Mouse (Mus musculus) layer of hippocampus, postnatal 25 days (tissue): ENCODE measurements at regions not wholly inside any gene's neighbourhood (a gene's known extent, or its start where the extent isn't known, plus 50 kb on each side); places are given as distances from the start of the nearest gene placed in this dataset.

ENCODE experiments used
- DNase-seq, 2 experiments: peaks; one replicate each; pipeline ENCODE4 v3.0.0; 2022; ENCODE audit warnings: mixed read lengths in 2 of 2, low spot score in 1 of 2; ENCODE audit errors: extremely low spot score in 1 of 2

DNA sequence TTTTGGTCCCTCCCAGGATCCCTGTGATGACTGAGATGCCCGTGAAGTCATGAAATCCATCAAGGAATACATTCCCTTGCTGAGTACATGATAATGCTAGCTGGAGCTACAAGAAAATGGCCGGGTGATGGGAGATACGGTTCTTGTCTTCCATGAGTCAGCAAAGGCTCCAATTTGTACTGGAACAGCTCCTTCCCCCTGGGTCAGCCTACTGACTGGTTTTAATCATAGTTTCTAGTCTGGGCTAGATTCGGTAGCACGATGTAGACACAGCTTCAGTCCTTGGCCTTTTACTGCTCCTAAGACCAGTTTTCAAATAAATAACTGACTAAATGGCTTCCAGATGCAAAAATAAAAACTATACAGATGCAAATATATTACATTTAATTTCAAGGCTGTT is 557.5 kb downstream of the Epha4 start:
- DNase-seq, result no peak

DNA sequence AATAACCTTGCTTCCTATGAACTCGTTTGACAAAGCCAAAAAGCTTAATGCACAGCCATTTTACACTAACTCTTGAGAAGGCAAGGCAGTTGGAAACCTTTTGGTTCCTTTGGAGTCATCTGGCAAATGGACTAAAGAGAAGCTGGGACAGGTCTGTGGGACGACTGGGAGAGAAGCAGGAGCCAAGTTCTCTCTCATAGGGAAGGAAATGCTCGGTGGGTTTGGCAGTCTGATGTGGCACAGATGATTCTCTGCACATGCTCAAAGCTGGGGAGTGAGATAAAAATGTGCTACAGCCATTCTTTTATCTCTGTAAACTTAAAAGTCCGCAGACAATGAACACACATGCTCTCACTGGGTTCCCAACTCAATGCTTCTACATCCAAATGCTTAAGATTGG is 556.2 kb downstream of the Epha4 start:
- no peak for DNase-seq

DNA sequence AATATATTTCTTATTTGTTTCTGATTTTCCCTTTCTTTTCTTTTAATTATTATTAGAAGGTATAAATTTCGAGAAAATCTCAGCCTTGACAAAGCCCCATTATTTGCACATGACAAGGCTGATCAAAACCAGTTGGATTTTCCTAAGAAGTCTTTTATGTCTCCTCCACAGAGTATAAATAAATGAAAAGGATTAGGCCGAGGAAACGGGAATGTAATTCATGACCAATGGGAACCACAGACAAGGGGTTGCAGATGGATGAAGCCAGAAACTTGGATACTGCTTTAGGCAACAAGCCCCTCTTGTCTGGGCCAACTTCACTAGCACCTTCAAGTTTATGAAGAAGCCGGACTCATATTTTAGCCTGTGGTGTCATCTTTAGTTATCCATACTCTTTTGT is 542.4 kb downstream of the Epha4 start:
- DNase-seq, result no peak

DNA sequence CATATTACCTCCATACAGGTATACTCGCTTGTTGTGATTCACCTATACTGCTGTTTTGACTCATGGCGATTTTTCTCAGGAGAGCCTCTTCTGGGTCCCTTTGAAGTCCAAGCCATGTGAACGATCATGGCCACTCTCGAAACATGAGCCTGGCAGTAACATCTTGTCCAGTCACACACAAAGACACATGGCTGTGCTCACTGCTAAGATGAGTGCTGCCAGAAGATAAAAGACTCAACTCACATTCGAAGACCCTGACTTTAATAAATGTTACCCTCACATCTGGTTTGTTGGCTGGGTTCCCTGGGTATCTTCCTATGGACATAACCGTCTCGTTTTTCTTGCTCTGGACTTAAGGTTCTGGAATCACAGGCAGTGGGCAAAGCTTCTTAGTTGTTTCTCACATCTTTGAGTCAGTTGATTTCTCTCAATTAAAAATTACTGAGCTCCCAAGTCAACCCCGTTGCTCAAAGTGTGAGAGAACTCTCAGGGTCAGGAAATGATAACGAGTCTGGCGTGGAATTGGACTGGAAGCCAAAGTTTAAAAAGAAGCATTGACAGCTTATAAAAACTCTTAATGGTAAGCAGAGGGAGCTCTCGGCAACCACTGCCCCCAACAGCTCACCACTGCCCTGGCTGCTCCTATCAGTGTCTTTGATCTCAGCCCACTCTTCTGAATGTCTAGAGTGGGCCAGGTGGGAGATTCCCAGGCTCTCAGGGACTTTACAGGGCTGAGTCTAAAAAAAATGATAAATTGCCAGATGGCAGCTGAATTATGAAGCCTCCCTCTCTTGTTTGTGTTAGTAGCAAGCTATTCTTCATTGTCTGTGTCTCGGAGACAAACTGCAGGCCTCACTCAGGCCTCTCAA is 539.6 kb downstream of the Epha4 start:
- DNase-seq, result no peak

DNA sequence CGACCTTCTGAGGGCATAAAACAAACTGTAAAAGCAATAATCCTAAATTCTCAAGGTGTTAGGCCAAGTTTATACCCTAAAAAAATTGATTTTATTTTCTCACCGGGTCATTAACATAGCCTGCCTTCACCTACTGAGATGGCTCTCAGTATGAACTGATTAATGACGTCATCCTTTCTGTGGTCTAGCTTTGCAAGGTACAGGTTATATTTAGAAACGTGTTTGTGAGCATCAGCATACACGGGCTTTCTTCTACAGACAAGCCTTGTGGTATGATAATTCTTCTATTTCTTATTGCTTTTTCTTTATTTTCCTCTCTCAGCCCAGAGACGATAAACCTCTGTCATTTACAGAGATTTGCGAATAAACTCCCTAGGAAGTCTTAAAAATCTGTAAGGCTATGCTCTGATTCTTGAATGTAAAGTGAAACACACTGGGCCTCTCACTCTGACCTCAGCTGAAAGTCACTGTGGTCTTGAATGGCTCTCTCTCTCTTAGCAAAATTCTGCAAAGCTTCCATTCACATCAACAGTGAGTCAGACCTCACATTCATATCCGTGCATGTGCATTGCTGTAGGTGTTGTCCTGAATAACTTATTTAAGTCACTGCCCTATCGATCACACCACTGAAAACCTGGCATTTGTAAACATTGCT is 534.3 kb downstream of the Epha4 start:
- DNase-seq, result no peak

DNA sequence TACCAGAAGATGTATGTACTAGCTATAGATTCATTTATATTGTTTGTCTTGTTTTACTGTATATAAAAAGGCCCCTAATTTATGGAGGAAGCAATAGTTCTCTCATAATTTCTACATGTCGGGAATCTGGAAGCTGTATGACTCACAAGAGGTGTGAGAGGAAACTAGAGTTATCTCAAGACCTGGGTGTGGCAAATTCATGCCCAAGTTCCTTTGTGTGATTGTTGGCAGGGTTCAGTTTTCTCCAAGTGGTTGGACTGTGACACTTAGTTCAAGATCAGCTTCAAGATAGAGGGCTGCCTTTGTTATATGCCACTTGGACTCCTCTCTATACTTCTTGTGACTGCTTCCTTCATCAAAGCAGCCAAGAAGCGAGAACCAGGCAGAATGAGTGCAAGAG is 521.1 kb downstream of the Epha4 start:
- no peak for DNase-seq

DNA sequence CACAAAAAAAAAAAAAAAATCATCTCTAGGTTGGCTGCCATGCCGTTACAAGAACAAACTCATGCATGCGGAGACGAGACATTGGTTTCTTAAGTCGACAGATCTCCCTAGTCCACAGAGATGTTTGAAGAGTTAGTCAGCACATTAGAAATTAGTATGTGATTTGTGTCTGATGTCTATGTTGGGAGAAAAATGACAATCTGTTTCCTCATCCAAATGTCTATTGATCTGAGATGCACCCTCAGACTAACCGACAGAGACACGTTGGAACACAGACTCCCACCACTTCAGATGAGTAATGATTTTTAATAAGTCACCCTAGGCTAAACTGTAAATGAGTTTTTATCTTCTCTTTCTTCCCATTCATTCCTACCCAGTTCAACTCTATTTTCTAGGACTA is 506.9 kb downstream of the Epha4 start:
- no peak for DNase-seq

DNA sequence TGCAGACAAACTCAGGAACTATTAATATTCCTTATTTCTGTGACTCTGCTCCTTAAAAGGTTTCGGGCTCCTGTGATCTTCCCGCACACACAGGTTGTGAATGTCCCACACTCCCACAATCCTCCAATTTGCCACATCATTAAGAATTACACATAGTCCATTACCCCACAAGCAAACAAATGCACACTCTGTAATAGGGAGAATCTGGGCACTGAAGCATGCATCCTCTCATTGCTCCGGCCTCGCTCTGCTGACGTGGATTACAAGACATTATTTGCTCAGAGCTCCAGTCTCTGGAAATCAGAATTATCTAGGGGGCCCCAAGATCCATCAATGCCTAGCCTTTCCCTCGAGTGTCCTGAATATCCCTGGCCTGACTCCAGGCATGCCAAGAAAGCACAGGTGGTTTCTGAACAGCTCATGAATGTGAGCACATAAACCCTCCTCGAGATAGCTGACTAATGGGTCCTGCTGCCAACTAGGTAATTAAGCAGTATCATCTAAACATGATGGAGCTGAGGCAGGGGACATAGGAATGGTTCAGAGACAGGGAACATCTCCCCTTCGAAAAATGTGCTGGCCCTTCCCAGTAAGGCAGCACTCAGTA is 504.2 kb downstream of the Epha4 start:
- no peak for DNase-seq

DNA sequence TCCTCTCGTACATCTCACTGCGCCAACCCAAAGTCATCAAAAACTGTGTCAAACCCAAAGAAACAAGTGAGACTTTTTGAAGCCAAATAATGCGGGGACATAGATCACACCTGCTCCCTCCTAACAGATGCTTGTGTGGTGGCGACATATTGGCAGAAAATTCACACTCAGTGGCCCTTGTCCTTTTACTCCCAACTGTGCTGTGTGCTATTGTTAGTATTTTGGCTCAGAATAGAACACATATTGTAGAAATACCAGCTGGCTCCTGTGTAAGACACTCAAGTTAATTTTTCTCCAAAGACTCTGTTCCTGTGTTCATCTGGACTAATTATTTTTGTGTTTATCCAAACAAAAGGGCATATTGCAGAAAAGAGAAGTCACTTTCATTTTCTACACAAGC is 487.2 kb downstream of the Epha4 start:
- DNase-seq, result no peak

DNA sequence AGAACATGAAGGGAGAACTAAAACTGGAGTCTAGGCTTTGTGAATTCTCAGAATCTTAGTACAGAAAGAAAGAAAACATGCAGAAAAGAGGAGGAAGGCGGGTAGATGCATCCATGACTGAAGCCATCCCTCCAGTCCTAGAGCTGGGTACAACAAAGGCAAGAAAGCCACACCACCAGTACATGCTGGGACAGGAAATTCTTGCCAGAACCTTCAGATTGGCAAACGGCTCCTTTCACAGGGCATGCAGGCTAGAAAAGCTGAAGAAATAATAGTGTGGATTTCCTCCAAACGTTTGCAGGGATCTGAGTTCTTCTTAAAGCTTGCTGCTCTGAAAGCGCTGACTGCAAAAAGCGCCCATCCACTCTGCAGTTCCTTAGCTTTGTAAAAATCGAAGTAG is 486.7 kb downstream of the Epha4 start:
- no peak for DNase-seq

DNA sequence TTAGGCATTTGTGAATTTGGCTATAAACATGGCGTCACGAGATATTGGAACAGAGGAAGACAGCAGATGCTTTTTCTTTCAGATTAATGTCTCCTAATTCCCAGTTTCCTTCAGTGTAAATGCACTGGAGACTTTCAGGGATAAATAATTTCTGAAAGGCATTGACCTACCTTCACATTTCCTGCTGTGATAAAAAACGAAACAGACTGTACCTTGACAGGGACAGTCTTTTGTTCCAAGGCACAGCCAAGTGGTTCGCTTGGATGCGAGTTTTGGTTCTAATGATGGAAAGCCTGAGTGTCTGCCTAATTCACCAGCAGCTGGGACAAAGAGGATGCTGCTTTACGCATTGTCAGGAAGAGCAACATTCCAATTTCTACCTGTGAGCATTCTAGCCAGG is 485.8 kb downstream of the Epha4 start:
- no peak for DNase-seq

DNA sequence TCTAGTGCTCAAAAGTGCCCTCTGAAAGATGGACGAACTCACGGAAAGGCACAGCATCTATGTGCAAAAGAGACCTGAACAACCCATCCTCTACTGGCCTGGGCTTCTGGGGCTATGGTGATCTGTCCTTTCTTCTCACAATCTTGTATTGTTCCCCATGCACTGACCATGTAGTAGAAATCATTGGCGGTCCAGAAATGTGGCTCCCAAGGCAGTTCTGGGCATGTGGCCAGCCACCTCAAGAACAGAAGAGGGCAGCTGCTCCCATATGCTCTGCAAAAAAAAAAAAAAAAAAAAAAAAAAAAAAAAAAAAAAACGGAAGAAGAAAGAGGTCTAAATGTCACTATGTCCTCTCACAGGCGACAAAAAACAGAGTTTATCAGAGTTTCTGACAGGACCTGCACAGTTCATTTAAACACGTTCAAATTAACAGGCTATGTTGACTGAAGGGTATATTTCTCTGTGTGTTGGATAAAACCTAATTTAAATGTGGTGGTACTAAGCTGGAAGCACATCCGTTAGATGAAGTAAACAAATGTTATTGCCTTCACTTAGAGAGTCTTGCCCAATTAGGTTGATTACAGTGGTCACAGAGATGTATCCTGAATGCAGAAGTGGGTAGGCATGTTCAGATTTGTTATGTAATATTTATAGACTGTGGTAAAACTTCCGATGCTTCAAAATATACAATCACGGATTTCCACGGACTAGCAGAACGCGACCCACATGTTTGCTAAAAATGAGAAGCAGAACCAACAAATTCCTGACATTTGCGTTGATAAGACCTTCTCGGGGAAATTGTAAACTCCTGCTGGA is 470.9 kb downstream of the Epha4 start:
- no peak for DNase-seq

DNA sequence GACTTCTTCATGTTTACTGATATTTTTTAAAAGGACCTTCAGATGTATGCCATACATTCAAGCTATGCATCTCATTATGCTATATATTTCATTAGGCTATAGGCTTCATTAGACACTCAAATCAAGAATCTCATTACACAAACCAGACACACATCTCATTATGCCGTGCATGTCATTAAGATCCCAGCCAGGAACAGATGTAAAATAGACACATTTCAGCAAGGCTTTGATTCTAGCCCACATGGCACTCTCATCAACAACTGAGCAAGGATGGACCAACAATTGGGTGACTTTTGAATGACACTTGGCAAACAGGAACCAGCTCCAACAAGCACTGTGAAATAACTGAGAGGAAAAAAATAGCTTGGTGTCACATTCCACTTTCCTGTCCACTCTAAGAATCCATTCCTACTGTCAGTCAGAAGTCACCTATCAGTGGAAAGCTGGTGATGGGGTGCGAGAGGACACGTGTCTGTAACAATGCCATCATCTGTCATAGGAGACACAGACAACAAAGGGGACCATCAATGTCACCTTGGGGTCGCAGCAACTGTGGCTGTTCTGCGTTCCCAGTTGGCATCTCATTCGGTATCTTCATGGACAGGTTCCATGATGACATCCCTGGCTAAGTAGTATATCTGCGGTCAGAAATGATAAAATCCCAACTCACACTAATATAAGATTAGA is 466.0 kb downstream of the Epha4 start:
- no peak for DNase-seq

DNA sequence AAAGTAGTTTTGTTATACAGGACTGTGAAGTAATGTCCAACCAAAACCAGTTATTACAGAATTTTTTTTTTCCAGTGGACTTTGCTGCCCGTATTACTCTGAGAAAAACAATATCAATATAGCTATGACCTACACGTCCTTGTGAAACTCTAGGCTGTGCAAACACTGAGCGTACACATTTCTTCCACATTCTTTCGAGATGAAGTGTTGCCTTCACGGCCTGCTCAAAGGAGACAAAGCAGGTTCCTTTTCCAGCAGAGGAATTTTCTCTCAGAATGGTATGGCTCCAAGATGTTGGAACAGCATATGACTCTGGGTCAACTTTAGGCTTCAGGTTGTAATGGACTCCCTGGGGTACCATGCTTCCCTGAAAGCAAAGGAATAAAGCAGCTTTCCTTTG is 463.6 kb downstream of the Epha4 start:
- no peak for DNase-seq

DNA sequence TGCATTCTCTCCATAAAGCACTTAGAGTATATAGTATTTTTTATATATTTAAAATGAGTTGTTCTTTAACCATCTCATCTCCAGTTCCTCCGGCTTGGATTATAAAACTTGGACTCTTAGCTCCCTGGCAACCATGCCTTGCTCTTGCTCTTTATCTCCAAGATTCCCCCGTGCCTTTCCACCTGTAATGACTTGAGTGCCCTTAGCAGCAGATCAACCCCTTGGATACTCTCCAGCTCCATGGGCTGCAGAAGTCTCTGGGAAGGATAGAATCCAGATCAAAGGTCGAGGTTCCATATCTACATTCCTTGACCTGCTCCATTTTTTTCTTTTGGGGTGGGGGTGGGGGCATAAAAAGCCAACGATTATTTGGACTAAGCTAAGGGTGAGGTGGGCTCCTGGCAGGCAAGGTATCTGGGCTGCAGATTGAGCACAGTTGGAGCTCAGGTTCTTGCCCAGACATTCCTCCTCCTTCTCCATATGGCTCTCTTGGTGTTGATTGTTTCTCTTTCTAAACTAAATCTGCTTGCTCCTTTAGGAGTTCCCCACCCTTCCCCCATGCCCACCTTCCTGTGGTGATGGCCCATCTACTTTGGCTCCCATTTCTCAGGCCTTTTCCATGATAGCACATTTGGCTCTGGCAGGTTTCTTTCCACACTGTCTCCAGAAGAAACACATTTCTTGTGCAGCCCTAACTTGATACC is 460.9 kb downstream of the Epha4 start:
- no peak for DNase-seq

DNA sequence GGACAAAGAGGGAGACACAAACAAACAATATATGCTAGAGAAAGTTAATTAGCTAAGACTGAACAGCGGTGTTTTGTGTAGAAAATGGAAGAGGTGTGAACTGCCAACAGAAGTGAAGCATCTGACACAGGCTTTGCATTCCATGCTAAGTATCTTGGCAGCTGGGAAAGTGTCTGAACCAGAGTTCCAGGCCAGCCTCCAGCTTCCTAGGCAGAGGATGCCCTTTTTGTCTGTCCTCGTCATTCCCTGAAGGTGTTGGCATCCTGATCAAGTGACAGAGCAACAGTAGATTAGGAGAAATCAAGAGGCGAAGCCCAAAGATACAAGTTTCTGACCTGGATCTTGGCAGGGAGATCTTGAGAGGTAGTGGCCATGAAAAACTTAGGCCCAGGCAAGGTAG is 452.4 kb downstream of the Epha4 start:
- DNase-seq, result no peak

DNA sequence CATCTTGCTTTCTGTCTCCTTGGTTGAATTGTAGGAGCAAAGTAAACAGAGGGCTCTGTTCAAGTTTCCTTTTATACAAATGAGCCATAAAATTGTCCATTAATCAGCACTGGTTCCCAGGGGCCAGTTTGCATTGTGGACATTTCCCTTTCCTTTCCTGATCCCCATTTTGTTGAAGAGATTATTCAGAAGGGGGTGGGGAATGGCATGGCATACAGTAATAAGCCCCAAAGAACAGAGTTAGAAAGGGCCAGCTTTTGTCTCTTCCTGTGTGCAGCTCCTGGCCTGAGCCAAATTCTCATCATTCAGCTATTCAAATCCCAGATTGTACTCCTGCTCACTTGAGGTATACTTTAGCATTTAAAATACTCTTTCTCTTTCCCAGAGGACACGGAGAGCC is 441.8 kb downstream of the Epha4 start:
- DNase-seq, result no peak

DNA sequence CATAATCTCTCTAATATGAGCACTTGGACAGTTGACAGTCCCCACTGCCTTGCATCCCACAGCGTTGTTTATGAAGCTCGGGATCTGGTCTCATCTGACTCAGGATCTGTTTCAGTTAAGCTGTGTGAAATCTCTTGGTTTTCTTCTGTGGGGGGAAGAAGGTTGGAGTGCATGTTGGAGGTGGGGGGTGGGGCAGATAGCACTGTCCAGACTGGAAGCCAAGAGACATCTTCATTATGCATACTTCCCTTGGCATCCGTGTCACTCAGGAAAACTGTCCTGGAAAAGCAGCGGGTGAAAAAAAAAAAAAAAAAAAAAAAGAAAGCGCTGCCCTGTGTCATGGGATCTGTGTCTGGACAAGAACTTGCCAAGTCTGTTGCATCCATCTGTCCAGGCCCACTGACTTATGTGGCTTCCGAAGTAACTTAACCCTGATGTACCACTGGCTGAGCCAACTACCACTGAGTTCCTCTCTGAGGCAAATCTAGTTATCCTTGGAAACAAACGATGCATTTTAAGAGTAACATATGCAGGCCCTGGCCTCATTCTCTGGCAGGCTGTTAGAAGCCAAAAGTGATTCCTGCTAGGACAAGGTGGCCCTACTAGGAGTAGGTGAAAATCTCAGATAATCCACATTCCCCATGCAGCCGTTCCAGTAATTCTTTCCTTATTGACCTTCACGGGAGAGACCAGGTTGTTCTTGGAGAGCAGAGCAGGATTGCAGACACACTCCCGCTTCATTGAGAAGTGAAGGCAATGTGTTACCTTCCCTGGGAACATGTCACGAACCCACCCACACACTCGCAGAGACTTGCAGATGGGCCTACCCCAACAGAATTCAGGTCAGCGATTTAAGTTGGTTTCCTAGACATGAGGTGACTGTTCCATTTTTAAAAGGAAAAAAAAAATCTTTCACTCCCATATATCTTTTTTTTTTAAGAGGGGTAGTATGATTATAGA is 439.7 kb downstream of the Epha4 start:
- no peak for DNase-seq

DNA sequence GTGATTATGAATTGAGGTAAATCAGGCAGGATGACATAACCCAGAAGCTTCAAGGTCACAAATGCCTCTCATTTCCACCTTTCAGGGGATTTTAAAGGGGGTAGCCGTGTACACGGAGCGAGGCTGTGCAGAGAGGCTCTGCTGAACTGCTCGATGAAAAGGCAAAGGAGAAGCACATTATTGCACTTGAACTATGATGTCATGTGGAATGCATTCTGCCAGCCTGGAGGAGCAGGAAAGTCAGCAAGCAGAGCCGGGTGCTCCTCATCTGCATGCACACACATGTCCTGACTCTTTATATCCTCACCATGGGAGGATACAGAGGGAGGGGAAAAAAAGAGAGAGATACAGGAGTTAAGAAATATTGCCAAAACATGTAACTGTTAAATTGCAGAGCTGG is 434.1 kb downstream of the Epha4 start:
- DNase-seq, result no peak
